Mouse (Mus musculus): ENCODE measurements around the gene Ttc28.

GRCm38 (mm10) chr5:111247571-111248265 lies 368.1 kb downstream of the Ttc28 start:
- TF ChIP-seq CTCF (IDR thresholded peaks at IDR 0.05; ENCODE audit: low read depth), result no peak
- no peak for TF ChIP-seq EP300 (IDR thresholded peaks at IDR 0.05; ENCODE audit: low read depth)
